Mouse (Mus musculus) testis, adult 2 months (tissue): ENCODE measurements around the gene Hist1h1c.

Experiments used
- CTCF ChIP-seq: fragments of 200-500 bp; IDR thresholded peaks from 2 replicates; pipeline ENCODE4 v1.5.1; 2012; ENCODE audit warnings: low read depth, mild to moderate bottlenecking, inconsistent platforms, low read length, moderate library complexity; ENCODE audit not compliant: control insufficient read depth, insufficient read depth, insufficient replicate concordance
- POLR2A ChIP-seq: fragments of 200-500 bp; IDR thresholded peaks from 2 replicates; pipeline ENCODE4 v1.6.1; 2012; ENCODE audit warnings: low read depth, mild to moderate bottlenecking, inconsistent platforms, low read length, moderate library complexity; ENCODE audit not compliant: control insufficient read depth

- TF ChIP-seq CTCF, result no peak
- no peak for TF ChIP-seq POLR2A
Observed at GRCm38 (mm10) chr13:23747081-23747891, 8.7 kb downstream of the Hist1h1c start.
